Mouse (Mus musculus) left cerebral cortex, postnatal 4 days (tissue): Measurements from ENCODE around the gene Pdzd2. TPM values are rescaled to one million over a fixed set of nuclear protein-coding genes. Genes with fewer than 3 reads are reported as not detected.

ENCODE experiments used
- DNase-seq: peaks from one replicate; pipeline ENCODE4 v3.0.0-alpha.2; 2022
- intact Hi-C: fragments of 180-260 bp; cut with DNase I; formaldehyde crosslinking; loops from one replicate; pipeline ENCODE4 v1.15.1; 2025
- total RNA-seq, 2 experiments: library from RNA; stranded (reverse); gene quantifications; 2 replicates each; pipeline ENCODE4 v1.2.3; 2021

Pdzd2 gene
- total RNA-seq, 2 experiments from 2014 or later, result 87.8 to 107 TPM

DNA sequence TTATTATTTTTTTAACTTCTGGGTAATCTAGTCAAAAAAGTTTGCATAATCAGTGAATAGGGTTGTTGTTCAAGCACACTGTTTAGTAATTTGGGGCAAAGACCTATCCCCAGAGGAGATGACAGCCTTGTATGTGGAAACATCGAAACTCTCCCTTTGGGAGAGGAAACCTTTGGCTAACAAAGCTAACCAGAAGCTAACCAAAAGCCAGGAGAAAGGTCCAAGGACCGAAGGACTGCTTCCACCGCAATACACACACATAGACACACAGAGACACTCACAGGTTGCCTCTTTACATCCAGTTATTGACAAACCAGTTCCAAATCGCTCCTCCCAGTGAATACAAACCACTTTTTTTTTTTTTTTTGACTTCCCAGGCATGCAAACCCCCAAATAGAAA, 191.0 kb downstream of the Pdzd2 start:
- no peak for DNase-seq
- intact Hi-C loops, result no loop called here

DNA sequence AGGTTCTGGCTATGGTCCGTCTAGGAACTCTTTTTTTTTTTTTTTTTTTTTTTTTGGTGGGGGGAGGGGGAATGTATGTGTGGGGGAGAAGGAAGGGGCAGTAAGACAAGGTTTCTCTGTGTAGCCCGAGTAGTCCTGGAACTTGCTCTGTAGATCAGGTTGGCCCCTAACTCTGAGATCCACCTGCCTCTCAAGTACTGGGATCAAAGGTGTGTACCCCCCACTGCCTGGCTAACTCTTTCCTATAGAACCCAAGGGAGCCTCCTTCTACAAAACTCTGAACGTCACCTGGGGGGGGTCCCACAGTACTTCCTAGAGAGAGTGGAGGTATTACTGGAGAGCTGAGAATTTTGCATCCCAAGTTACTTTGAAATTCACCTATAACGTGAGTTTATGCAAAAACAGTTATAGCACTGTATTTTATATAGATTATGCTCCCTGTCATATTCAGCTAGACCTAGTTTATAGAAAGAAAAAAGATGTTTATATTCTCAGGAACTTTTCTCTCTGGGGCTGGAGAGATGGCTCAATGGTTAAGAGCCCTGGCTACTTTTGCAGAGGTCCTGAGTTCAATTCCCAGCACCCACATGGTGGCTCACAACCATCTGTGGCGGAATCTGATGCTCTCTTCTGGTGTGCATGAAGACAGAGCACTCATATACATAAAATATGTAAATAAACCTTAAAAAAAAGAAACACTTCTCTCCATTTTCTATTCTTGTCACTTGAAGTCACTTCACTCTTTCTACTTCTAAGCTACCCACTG, 191.9 kb downstream of the Pdzd2 start:
- no peak for DNase-seq
- intact Hi-C loops, result no loop called here

DNA sequence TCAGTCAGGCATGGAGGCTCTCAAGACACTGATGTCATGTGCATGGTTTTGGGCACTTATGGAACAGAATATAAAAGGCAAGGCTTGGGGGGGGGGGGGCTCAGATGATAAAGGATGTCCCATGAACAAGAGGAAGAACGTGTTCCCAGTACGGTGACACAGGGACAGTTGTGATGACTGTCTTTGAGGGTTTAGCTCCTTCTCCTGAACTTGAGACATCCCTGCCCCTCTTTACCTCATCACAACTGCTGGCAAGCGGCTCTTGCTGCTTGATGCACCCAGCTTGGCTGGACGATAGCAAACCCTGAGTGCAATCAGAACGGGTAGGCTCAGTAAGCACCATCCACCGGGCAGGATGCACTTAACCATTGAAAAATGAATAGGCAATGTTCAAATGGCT, 192.9 kb downstream of the Pdzd2 start:
- intact Hi-C loops, result no loop called here
- no peak for DNase-seq

DNA sequence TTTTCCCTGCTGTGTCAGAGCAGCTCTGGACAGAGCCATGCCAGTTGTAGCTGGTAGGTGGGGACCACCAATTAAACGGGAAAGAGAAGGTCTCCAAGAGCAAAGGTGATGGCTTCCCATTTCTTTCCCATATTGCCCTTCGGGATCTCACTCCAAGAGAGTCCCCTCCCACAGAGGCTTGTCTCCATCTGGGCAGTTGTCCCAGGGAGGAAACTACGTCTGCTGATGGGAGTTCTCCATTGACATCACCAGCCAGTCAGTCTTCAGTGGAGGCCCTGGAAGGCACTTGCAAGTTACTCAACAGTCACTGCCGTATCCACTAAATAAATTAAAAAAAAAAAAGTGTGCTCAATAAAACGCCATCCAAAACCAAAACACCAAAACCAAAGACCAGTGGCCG, 194.1 kb downstream of the Pdzd2 start:
- no peak for DNase-seq
- intact Hi-C loops, result no loop called here

DNA sequence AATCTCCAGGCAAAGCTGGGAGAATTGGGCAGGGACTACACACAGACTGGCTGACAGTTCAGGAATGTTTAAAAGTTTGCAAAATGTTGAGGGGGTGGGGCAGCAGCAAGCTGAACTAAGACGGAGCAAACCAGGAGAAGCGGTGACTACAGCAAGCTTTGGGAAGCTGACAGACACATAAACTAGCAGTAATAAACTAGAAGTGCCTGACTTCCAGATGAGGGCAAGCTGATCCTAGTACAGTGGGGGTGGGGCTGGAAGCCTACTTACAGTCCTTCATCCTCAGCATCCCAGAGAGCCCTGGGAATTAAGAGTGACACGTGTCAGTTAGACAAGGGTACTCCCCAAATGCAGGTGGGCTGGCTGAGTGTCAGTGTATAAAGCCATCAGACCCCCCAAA, 194.5 kb downstream of the Pdzd2 start:
- intact Hi-C loops, result no loop called here
- no peak for DNase-seq

DNA sequence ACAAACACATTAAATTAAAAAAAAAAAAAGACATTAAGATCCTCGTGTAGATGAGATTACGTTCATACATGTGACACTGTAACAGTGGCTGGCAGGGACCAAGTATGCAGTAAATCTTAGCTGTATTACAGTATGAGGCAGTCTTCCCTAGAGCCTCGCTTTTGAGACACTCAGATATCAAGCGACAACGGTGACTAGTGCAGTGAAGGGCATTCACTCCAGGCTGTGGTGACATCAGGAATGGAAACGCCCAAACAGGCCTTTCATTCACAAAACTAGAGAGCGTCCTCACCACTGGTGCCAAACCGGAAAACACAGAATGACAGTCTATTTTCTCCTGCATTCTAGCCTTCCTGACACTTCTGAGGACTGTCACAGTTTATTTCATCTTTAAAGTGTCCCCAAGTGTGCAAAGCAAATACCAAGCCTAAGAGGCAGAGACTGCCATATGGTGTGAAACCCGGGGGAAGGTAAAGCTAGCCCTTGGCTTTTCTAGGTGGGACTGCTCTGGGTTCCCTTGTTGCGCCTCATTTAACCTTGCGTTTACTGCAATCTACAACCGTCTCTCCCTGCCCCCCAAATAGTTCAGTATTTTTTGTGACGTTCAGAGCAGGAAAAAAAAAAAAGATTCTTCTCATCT, 195.9 kb downstream of the Pdzd2 start:
- intact Hi-C loops, result no loop called here
- no peak for DNase-seq

DNA sequence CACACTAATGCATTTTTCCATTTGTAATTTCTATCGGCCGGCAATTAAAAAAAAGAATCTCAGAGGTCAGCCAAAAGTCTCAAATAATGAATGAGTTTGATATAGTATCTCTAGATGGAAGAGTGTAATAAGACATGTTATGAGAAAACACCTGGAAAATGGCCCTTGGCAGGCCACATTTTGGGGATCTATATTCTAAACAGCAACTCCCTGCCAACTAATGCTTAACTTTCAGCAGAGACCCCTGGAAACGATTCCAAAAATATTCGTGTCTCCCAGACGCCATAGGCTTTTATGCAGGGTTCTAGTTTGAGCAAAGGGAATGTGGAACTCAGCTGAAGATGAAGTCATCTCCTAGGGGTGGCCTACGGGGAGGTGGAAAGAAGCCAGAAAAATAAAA, 197.4 kb downstream of the Pdzd2 start:
- intact Hi-C loops, result no loop called here

DNA sequence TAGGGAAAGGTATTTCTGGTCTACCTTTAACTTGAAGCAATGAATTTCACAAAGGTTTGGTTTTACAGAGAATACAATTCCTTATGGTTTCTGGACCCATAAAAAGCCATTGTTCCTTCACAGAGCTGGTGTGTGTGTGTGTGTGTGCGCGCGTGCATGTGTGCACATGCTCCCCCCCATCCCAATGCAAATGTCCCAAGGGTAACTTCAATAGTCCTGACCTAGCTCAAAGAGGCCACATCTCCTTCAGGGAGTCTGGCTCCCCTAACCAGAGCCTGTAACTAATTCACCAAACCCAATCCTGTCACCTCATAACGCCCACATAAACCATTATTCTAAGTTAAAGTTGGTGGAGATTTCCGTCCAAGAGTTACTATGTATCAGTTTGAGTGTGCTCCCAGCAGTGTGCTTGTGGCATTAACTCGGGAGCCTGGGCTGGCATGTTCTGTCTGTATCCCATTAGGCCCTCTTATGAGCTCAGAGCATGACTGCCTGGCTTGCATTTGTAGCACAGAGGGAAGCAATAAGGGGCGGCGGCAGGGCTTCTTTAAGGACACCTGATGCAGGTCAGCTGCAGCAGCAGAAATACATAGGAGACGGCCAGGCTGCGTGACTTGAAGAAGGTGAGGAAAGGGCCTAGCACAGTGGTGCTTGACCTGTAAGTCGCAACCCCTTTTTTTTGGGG, 200.0 kb downstream of the Pdzd2 start:
- no peak for DNase-seq
- intact Hi-C loops, result no loop called here

More for the DNA sequence above, 197.4 kb downstream of the Pdzd2 start:
- no peak for DNase-seq

DNA sequence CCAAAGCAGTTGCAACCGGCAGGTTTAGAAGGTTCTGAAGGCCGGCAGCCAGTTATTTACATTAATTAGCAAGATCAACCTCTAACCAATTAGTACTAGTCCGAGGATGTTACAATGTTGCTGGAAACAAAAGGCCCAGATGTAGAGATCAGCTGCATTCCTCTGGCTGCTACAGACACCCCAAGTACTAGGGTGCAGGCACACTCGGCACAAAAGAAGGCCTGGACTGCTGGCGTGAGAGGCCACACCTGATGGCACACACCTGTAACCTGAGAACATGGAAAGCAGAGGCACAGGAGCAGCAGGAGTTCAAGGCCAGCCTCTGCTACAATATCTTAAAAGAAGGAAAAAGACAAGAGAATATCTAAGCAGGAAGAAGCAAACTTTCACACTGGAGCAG, 206.5 kb downstream of the Pdzd2 start:
- intact Hi-C loops, result no loop called here
- DNase-seq, result no peak

DNA sequence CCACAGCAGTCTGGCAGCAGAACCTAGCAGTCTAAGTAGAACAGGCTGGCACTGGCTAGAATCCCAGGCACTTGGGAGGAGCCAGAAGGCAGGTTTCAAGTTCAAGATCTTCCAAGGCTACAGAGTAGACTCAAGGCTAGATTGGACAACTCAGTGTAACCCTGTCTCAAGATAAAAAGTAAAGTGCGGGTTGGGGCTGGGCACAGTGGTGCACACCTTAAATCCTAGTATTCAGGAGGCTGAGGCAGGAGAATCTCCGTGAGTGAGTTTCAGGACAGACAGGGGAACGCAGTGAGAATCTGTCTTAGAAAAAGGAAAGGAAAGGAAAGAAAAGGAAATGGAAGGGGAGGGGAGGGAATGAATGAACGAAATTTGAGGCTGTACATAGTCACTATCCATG, 207.2 kb downstream of the Pdzd2 start:
- no peak for DNase-seq
- intact Hi-C loops, result no loop called here

DNA sequence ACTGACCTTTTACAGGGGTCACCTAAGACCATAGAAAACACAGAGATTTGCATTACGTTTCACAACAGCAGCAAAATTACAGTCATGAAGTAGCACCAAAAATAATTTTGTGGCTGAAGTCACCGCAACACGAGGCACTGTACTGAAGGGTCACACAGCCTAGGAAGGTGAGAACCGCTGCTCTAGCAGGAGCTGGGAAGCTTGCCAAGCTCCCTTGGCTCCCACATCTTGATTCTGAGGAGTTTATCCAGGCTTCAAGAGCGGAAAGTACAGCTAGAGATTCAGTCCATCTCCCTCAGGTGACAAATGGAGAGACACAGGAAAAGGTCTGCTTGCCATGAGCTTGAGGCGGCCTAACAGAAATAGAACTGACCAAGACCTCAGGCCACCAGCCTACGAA, 216.9 kb downstream of the Pdzd2 start:
- DNase-seq, result no peak
- intact Hi-C loops, result no loop called here

DNA sequence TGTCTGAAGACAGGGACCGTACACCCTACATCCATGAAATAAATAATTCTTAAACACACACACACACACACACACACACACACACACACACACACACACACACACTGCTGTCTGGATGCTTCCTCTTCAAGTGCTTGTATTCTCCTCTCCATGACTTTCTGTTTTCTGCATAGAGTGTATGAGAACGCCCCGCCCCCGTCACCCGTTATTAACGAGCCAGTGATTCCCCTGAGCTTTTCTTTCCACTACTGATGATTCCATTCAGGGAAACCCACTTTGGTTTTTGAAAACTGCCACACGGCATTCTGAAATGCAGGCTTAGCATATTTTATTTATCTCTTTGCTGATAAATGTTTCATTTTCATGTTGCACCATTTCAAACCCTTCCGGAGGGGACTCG, 219.4 kb downstream of the Pdzd2 start:
- DNase-seq, result no peak
- intact Hi-C loops, result no loop called here

DNA sequence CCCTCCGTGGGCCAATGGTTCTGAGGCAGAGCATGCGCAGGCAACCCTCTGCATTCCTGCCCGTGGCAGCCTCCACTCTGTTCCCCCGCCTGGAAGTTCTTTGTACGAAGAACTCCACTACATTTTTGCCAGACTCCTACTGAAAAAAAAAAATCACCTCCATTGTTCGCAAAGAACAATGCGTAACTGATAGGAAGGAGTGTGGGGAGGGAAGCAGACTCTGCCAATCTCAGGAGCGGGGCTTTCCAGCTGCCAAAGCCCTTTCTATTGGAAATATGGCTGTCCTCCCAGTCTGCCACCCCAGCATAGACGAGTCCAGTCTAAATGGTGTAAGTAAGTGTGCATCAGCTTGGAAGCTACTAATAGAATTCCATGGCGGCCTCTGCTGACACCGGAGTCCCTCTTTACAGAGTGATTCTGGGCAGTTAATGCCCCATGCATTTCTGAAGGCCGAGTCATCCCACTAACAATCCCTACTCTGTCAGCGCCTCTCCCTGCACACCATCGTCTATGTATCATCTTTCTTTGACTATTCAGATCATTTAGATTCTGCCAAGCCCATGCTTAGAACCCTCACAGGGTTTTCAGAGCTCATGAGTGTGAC, 221.3 kb downstream of the Pdzd2 start:
- no peak for DNase-seq
- intact Hi-C loops, result no loop called here

DNA sequence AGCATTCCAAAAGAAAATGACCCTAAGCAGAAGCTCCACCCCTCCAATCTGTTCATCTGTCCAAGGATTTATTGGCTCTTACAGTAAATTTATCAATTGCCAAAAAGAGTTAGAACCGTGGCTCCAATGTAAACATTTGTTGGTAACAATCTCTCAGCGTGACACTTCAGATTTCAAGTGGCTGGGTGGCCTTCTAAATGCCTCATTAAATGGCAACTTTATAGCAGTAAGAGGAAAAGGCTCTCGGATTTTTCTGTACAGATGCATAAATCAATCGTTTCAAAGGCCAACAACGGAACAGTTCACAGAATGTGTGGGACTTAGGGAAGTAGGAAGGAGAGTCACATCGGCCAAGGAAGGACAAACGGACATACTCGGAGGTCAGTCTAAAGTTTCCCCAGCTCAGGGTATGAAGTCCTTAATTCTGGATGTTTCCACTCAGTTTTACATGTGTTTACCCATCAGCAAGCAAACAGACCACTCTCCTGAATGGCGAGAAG, 222.4 kb downstream of the Pdzd2 start:
- DNase-seq, result no peak
- intact Hi-C loops, result no loop called here

DNA sequence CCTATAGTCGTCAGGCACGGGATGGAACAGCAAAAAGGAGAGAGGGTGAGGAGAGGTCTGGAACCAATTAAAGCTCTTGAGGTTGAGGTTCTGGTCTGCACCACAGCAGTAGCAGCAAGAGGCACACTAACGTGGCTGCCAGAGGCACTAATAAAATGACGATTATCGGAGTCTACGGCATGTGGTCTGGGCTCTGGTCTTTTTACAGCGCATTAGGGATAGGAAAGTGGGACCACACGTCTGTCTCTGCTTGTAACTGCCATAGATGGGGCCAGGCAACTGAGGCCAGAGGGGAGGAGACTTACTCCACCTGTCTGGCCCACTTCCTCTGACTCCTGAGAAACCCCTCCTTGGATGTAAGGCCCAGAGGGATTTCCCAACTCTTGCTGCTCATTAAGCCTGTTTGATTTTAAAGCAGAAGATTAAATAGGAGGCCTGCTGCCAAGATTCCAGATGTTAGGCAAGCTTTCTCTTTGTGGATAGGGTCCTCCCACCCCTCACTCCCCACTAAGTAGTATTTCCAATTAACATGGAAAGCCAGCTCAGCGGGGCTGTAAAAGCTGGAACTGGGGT, 224.4 kb downstream of the Pdzd2 start:
- intact Hi-C loops, result no loop called here

DNA sequence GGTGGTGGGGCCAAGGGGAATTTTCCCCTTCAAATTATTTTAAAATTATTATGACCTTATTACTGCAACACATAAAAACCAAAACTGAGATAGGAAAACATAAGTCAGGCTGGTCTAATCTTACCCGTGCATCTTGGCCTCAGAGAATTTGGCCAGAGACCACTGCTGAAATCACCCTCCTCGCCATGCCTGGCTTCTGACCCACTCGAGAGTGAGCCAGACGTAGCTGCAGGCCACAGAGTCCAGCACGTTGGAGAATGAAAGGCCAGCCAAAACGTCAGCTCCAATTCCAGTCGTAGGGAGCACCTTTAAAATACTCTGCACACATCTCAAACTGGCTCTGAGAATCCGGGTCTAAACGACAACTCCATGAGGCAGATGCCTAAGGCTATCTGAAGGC, 226.2 kb downstream of the Pdzd2 start:
- no peak for DNase-seq
- intact Hi-C loops, result no loop called here

More for the DNA sequence above, 224.4 kb downstream of the Pdzd2 start:
- DNase-seq, result no peak

DNA sequence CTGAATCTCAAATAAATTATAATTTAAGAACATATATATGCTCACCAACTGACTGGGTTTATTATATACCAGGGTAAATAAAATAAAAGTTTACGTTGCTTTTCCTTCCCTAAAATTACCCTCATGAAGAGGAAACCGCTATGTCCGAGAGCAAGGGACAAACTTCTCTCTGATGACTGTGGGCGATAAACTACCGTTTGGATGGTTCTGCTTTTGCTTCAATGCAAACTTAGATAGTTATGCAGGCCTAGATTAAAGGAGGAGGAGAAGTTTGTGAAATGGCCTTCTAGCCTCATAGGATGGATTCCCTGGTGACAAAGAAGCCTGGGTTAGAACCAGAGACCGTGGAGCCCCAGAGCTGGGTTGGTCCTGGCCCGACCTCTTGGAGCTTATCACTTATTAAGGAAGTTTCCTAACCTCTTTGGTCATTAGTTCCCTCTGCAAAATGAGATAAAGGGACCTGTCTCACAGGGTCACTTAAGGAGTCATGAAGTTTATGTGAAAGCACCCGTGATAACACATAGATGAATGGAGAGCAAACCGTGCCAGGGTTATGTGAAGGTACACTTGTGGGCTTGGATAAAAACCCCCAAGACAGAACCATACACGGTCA, 230.9 kb downstream of the Pdzd2 start:
- DNase-seq, result no peak
- intact Hi-C loops, result no loop called here

DNA sequence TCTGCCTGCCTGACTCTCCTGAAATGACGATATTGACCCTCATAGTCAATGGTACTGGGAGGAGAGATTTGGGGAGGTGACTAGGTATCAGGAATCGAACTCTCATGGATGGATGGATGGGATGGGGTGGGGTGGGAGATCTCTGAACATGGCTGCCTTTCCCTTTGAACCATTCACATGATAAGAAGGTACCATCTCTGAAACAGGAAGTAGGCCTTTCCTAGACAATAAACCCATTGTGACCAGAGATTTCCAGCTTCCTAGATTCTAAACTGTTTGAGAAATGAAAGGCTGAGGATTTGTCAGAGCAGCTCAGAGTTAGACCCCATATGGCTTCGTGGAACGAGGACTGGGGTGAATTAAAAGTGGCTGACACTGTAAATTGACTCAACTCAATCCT, 232.2 kb downstream of the Pdzd2 start:
- no peak for DNase-seq
- intact Hi-C loops, result no loop called here

DNA sequence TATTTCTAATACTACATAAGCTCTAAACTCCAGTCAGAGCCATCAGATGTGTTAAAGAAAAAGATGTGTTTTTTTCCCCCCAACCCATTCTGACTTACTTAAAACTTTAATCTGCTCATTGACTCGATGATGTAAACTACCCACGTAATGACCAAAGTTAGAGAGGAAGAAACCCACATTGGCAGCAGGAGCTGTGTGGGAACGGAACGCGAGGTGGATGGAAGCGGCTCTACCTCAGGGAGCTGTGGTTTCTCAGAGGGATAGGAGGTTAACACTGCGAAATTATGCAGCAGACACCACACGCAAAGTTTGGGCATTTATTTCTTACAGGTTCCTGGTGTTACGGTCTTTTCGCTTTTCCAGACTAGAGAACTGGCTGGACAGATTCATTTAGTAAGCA, 233.2 kb downstream of the Pdzd2 start:
- intact Hi-C loops, result no loop called here
- DNase-seq, result no peak

DNA sequence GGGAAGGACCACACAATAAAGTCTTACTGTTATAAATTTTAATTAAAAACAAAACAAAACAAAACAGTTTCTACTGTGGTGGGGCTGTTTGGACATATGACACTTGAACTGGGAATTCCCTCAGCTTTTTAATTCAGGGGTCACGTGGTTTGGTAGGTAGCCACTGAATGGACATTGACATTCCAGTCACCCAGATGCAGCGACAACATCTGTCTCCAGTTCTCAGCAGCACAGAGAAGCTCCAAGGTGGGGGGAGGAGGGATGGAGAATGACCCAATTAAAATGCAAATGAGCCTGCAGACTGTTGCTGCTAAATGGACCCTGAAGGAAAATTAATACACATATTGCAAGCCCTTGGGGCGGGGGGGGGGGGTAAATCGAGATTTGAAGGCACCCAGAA, 233.6 kb downstream of the Pdzd2 start:
- DNase-seq, result no peak
- intact Hi-C loops, result no loop called here

DNA sequence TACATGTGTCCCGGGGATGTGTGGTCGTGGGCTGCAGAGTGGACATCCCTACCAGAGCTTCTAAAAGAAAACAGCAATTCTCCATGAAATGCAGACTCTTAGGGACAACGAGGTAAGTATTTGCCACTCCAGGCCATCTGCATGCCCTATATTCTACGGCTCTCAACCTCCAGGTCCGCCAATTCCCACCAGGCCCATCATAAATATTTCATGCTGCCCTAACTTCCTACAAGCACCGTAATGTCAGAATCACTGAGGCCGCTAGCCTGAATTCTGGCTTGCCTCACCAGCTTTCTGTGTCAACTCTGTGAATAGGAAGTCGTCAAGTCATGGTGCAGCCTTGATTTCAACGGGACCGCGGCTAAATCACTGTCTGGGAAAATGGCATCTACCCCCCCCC, 234.2 kb downstream of the Pdzd2 start:
- intact Hi-C loops, result no loop called here
- DNase-seq, result no peak
